Mouse (Mus musculus) G1E (cell line): ENCODE data around the gene Srrm2.

ENCODE experiments used
- CTCF ChIP-seq: IDR thresholded peaks from 2 replicates; pipeline ENCODE4 v1.5.1; 2012; ENCODE audit warnings: low read depth, low read length, inconsistent platforms, mixed read lengths
- GATA1 ChIP-seq: IDR thresholded peaks from 2 replicates; pipeline ENCODE4 v1.6.1; 2012; ENCODE audit warnings: borderline replicate concordance, low read length, inconsistent platforms, mixed read lengths
- TAL1 ChIP-seq: conservative IDR thresholded peaks from 2 replicates; pipeline ENCODE4 v1.6.1; 2012; ENCODE audit warnings: low read depth, low read length, inconsistent platforms, mixed read lengths

GRCm38 (mm10) chr17:23774090-23774489 is 16.2 kb upstream of the Srrm2 start:
- no peak for TF ChIP-seq GATA1
- no peak for TF ChIP-seq TAL1
- TF ChIP-seq CTCF, result no peak
